Mouse (Mus musculus) lung, adult 2 months (tissue): ENCODE data around the gene Timp2.

Source experiments
- CTCF ChIP-seq: fragments of 200-500 bp; IDR thresholded peaks from 2 replicates; pipeline ENCODE4 v1.5.1; 2011; ENCODE audit warnings: mild to moderate bottlenecking, low read length, control low read depth; ENCODE audit not compliant: insufficient read depth
- POLR2A ChIP-seq: fragments of 200-500 bp; IDR thresholded peaks from 2 replicates; pipeline ENCODE4 v1.6.1; 2011; ENCODE audit warnings: low read depth, mild to moderate bottlenecking, control low read depth, low read length, borderline replicate concordance; ENCODE audit errors: extremely low read depth

- TF ChIP-seq POLR2A (no peak), CTCF (no peak)
Observed at GRCm38 (mm10) chr11:118263146-118263545, 92.4 kb downstream of the Timp2 start.
